Mouse (Mus musculus): ENCODE data around the gene Rnf41. TPM values are rescaled to one million over a fixed set of nuclear protein-coding genes. Genes with fewer than 3 reads are reported as not detected.

The Rnf41 gene
- total RNA-seq, 2 experiments from 2014 or later: 76.7 to 78.6 TPM

DNA sequence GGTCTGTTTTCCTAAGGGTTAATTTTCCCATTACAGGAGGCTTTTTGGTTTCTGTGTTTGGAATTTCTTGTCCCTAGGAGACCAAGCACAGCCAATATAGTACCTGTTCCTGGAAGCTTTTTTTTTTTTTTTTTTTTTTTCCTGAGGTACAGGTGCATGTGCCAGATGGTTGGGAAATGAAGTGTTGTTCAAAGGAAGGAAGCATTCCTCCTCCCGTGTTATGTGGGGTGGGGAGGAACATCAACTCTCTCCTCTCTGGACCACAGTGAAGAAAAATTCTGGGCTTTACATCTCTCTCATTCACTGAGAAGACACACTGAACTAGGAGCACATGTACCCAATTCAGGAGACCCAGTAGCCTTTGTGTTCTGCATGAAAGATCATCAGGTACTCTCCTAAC lies 1.6 kb downstream of the Rnf41 start:
- intact Hi-C loops (cut with DNase I): no loop called here

DNA sequence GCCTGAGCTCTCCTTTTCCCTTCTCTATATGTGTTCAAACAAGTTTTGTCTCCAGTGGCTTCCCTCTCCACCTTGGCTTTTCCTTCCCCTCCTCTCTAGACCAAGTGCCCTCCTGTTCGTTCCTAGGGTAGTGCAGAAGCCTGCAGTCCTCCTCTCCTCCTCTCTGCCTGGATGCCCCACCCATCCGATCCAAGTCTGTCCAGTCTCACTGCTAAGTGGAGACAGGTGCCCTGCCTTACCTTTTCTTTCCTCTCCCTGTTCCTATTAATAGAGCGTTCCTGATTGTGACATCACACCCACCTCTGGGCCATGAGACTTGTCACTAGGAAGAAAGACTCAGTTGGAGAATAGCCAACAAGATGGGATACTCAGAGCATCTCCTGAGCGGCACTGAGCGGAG lies 3.4 kb downstream of the Rnf41 start:
- no peak for DNase-seq (ENCODE audit: low spot score in 2 of 2)
- intact Hi-C loops (cut with DNase I): no loop called here

More for the DNA sequence above, 1.6 kb downstream of the Rnf41 start:
- DNase-seq (ENCODE audit: low spot score in 2 of 2): no peak

DNA sequence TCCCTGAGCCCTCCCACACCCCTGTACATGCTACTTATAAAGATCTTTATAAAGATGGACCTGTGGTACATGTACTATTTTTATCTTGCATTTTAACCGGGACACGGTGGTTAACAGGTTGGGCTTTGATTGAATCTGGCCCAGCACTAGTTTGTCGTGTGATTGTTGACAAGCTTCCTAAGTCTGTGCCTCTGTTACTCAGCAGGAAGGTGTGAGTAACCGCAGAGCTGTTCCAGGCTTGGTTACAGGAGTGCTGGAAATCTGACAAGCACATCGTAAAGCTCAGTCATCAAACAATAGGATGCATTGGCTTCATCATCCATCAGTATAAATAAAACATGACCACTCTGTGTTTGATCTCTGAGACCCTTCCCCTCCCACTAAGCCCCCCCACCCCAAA lies 11.0 kb downstream of the Rnf41 start:
- no peak for DNase-seq (ENCODE audit: low spot score in 2 of 2)
- intact Hi-C loops (cut with DNase I): no loop called here

DNA sequence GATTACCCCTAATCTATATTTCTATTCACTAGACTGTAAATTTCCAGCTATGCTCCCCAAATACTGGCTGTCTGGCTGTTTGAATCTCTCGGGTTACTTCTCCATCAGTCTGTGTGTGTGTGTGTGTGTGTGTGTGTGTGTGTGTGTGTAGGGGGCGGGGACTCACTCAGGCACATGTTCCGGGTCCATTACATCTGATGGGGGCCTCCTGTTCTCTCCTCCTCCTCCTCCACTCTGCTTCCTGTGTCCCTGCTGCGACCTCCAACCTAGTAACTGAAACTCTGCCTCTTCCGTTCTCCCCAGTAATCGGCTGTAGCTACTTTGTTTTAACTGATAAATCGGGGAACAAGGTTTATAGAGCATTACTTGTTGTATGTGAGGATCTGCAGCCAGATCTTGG lies 13.1 kb downstream of the Rnf41 start:
- intact Hi-C loops (cut with DNase I): no loop called here

DNA sequence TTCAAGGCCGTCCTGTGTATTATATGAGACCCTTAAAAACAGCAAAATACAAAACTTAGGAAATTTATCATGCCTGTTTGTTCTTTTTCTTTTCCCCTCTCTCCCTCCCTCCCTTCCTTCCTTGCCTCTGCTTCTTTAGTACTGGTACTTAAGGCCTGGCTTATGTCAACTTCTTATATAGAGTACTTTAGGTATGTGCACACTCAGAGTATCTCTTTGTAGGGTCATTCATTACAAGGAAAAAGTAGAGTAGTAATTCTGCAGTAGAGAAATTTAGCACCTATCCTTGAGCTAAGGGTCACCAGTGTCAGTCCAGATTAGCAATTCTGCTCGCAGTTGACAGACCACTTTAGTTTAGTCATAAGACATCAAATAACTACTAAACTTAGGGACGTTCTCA lies 13.8 kb downstream of the Rnf41 start:
- DNase-seq (ENCODE audit: low spot score in 2 of 2): no peak
- intact Hi-C loops (cut with DNase I): no loop called here

More for the DNA sequence above, 13.1 kb downstream of the Rnf41 start:
- no peak for DNase-seq (ENCODE audit: low spot score in 2 of 2)

DNA sequence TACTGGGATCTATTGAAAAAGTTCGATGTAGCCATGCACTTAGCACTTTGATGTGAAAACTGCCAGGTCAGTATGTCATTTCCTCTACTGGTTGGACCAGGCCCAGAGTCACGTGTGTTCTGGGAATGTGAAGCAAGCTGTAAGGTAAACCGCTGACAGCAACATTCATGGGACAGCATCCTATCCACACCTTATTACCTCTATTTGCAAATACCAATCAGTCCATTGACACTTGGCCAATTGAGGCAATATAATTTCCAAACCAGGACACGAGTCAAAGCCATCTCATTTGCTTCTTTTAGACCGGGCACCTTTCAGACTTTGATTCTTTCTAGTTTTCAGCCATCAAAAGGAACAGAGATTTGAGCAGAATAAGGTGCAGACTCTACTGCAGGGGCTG lies 17.6 kb downstream of the Rnf41 start:
- intact Hi-C loops (cut with DNase I): no loop called here
- no peak for DNase-seq (ENCODE audit: low spot score in 2 of 2)

DNA sequence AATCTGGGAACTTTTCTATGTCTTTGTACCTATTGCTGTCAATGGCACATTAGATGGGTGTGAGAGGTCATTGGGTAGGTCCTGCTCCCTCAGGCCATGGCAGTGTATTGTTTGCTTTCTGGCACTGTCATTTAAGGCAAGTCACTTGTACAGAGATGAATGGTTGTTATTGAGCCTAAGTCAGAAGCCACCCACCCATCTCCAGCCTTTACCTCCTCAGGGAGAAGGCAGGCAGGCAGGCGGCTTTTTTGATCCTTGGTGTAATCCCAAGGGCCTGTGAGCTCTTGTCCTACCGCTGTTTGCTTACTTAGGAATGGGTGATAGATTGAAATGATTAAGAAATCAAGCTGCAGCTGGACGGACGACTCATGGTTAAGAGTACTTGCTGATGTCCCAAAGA lies 18.0 kb downstream of the Rnf41 start:
- DNase-seq (ENCODE audit: low spot score in 2 of 2): no peak
- intact Hi-C loops (cut with DNase I): no loop called here

DNA sequence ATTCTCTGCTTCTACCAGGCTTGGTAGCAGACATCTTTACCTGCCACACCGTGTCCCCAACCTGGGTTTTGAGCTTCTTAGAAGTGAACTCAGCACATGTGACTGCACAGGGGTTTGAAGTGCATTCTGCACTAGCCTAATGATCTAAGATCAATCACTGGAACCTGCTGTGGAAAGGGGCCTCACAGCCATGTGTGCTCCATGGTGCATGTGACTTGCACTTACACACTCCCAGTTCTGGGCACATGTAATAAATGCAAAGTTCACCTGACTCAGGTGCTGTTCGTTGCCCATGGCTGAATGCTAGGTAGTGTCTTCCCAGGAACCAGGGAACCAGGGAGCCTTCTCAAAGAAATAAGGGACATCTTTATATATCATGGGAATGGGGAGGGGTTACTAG lies 22.0 kb downstream of the Rnf41 start:
- intact Hi-C loops (cut with DNase I): no loop called here
- no peak for DNase-seq (ENCODE audit: low spot score in 2 of 2)

DNA sequence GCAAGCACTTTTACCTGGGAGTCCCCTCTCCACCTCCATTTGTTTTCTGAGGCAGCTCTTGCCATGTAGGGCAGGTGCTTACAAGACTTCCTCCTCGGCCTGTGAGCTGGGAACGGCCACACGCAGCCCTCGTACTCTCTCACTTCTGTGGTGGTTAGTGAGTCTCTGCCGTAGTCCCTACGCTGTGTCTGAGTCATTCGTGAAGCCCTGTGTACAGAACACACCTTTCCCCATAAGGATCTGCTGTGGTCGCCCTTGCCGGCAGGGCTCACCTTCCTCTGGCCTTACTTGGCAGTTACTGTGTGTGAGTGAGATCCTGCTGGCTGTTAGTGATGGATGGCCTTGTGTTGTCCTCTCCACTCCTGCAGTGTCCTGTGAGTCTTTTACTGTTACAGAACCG lies 23.2 kb downstream of the Rnf41 start:
- no peak for DNase-seq (ENCODE audit: low spot score in 2 of 2)
- intact Hi-C loops (cut with DNase I): no loop called here

DNA sequence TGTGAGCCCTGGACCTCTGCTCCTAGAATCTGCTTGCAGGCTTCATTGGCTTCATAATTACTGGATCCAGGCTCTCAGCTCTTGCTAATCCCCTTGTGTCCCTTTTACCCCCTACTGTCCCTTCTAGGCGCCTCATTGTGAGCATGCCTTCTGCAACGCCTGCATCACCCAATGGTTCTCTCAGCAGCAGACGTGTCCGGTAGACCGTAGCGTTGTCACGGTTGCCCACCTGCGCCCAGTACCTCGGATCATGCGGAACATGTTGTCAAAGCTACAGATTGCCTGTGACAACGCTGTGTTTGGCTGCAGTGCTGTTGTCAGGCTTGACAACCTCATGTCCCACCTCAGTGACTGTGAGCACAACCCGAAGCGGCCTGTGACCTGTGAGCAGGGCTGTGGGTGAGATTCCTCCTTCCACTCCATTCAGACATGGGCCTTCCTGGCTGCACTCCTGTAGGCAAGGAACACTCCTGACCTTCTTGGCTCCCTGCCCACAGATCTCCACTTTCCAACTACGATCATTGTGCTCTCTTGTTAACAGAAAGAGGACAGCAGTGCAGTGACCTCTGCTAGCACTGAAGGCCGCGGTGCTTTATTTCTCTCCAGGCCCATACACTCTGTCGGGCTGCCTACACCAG lies 23.8 kb downstream of the Rnf41 start:
- DNase-seq (ENCODE audit: low spot score in 2 of 2): no peak

DNA sequence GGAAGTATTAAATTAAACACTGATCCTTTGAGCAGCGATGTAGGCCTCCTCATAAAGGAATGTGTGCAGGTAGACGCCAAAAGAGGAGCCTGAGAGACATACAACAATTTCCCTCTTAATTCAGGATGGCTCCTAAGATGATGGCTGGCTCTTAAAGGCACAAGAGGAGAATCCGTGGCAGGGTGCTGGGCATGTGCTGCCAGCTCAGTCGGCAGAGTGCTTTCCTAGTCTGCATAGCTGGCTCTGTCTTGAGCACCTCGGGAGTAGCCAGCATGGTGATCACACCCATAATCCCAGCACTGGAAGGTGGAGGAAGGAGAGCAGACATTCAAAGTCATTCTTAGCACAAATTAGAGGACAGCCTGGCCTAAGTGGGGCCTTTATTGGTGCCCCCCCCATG lies 24.4 kb downstream of the Rnf41 start:
- intact Hi-C loops (cut with DNase I): no loop called here
- no peak for DNase-seq (ENCODE audit: low spot score in 2 of 2)

More for the DNA sequence above, 23.8 kb downstream of the Rnf41 start:
- intact Hi-C loops (cut with DNase I): no loop called here

DNA sequence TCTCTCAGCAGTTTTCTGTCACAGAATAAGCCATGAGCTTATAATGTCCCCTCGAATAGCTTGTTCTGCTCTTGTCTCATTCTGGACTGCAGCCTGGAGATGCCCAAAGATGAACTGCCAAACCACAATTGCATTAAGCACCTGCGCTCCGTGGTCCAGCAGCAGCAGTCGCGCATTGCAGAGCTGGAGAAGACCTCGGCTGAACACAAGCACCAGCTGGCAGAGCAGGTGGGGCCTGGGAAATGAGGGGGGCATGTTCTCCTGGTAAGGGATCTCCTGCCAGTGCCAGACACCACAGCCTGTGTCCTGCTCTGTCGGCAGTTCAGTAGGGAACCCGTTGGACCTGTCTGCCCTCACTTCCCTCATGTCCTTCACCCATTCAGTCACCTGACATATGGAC lies 24.9 kb downstream of the Rnf41 start:
- intact Hi-C loops (cut with DNase I): no loop called here
- DNase-seq (ENCODE audit: low spot score in 2 of 2): no peak

DNA sequence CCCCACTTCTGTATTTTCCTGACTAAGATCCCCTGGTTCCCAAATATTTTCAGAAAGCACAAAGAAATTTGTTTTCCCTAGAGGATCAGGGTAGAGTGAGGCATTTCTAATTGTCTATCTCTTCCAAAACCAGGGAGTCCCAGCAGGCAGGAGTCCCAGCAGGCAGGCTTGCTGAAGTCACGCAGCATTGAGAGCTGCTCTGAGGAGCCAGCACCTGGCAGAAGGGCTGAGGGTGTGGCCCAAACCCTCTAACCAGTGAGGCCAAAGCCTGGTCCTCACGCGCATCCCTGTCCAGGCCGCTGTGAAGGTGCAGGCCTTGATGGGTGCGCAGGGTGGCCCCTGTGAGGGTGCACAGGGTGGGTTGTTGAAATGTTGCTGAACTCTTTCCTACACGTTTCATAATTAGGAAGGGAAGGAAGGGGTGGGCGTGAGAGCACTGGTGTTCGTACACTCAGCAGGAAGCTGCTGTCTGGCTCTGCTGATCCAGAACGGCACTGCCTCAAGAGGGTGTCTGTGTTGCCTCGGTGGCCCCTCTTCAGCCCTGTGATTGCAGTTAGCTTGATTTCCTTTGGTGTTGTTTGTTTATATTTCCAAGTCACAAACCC lies 27.3 kb downstream of the Rnf41 start:
- intact Hi-C loops (cut with DNase I): no loop called here
- peak; percentile 34 to 39 for DNase-seq (ENCODE audit: low spot score in 2 of 2)

DNA sequence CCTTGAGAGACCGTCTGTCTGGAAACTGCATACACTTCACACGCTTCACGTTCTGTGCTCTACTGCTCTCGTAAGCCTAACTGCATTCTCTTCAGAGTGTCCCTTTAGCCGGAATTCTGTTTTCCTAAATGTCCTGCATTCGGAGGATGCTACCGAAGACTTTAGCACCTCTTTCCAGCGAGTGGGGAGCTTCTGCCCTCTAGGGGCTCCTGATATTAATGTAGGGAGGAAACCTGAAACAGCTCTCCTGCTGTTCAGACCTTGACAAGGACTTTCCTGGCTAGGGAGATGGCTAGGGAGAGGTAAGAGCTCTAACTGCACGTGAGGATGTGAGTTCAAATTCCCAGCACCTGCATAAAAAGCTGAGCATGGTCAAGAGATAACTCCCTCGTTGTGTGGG lies 28.9 kb downstream of the Rnf41 start:
- DNase-seq (ENCODE audit: low spot score in 2 of 2): no peak
- intact Hi-C loops (cut with DNase I): no loop called here

DNA sequence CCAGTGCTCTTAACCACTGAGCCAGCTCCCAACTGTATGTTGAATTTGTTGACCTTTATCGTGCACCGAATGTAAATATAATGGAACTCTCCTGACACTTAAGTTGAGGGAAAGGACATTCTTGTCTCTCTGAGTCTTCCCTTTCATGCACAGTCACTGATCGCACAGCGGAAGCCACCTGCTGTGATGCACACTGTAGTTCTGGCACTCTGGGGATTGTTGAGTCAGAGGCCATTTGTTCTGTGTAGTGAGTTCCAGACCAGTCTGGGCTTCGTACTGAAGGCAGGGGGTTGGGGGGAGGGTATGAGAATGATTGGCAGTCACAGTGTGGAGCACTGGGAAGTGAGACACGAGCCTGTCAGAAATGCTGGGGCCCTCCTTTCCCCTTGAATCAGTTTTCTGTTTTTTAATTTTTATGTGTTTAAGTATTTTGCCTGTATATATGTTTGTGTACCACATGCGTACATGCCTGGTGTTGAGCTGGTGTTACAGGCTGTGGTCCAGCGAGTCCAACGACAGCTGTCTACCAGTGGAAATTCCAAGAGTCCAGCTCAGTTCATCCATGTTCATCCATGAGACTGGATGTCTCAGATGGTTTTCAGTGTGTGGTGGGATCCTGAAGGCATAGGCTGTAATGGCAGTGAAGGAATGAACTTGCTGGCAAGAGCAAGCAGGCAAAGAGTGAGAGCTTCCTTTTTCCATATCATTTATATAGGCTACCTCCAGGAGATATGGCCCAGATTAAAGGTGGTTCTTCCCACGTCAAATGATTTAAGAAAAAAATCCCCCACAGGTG lies 30.1 kb downstream of the Rnf41 start:
- intact Hi-C loops (cut with DNase I): no loop called here

DNA sequence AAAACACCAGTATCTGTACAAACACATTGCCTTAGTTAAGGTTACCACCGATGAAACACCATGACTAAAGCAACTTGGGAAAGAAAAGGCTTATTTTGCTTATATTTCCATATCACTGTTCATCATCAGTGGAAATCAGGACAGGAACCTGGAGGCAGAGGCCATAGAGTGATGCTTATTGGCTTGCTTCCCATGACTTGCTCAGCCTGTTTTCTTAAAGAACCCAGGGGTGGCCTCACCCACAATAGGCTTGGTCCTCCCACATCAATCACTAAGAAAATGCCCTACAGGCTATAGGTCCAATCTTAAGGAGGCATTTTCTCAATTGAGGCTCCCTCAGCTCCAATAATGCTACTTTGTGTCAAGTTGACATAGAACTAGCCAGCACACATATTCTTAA lies 31.3 kb downstream of the Rnf41 start:
- no peak for DNase-seq (ENCODE audit: low spot score in 2 of 2)
- intact Hi-C loops (cut with DNase I): no loop called here

More for the DNA sequence above, 30.1 kb downstream of the Rnf41 start:
- no peak for DNase-seq (ENCODE audit: low spot score in 2 of 2)

DNA sequence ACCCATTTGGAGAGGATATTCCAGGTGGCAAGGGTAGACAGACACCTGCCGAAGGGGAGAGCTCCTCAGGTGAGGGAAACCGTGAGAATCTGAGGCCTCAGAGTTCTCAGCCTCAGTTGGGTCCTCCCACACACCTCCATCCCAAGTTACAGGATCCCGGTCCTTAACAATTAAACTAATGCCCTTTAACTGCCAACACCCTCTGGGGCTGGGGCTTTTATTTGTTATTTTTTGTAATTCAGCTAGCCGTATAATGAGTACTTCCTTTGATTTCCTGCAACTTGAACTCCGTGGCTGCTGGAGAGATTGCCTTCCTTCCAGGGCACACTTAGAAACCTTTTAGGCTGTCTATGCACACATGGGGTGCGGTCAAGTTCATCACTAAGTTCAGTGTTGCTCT lies 32.9 kb downstream of the Rnf41 start:
- no peak for DNase-seq (ENCODE audit: low spot score in 2 of 2)
- intact Hi-C loops (cut with DNase I): no loop called here

DNA sequence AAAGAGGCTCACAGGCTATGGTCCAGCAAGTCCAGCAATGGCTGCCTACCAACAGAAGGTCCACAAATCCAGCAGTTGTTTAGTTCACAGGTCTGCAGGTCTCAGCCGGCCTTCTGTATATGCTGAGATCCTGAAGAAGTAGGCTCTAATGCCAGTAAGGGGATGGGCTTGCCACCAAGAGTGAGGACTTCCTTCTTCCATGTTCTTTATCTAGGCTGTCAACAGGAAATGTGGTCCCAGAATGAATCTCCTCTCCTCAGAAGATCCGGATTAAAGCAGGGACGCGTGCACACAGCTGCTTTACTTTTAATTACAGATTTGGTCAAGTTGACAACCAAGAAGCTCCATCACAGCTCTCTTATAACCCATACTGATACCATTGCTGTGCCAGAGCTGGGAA lies 34.0 kb downstream of the Rnf41 start:
- intact Hi-C loops (cut with DNase I): no loop called here
- DNase-seq (ENCODE audit: low spot score in 2 of 2): no peak

DNA sequence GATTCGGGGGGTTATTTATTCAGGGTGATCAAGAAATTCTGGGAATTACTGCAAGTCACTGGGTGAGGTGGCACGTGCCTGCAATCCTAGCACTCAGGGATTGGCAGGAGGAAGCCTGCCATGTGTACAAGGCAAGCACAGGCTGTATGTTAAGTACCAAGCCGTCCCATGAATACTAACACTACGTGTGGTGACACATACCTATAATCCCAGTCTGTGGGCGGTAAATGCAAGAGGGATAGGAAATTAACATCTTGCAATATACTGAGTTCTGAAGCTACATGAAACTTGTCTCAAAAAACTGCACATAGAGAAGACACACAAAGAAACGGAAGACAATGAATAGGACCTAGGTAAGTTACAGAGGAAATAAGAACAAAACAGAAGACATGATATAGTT lies 39.6 kb downstream of the Rnf41 start:
- intact Hi-C loops (cut with DNase I): loop anchor here (10.0 kb wide), 1 partner anchor 356 kb away; the partner anchor contains the start of gene Baz2a
- DNase-seq (ENCODE audit: low spot score in 2 of 2): no peak

DNA sequence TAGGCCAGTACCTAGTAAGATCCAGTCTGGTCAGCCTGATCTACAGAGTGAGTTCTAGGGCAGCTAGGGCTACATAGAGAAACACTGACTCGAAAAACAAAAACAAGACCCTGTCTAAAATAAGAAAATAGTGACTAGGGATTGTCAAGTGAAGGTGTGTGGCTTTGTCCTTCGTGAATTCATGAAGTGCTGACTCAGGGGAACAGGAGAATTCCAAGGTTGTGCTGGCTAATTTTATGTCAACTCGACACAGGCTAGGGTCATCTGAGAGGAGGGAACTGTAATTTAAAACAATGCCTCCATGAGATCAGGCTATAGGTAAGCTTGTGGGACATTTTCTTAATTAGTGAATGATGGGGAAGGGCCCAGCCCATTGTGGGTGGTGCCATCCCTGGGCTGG lies 43.0 kb downstream of the Rnf41 start:
- intact Hi-C loops (cut with DNase I): loop anchor here (10.0 kb wide), 1 partner anchor 360 kb away; the partner anchor contains the start of gene Baz2a
- no peak for DNase-seq (ENCODE audit: low spot score in 2 of 2)

DNA sequence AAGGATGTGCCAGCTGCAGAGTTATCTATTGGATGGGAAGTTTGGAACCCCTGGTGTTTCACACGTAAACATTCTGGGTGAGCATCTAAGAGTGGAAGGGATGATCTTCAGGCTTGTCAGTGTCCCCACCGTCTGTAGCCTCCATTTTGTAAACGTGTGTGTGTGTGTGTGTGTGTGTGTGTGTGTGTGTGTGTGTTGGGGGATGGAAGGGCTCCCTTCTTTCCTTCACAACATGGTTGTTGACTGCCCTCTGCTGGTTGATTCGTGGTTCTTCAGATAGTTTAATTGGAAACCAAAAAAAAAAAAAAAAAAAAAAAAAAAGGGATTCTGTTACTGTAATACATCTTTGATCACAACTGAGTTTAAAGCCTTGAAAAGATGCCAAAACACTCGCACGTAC lies 43.8 kb downstream of the Rnf41 start:
- intact Hi-C loops (cut with DNase I): loop anchor here (5.0 to 10.0 kb wide), 2 partner anchors 88 to 360 kb away; partner anchors contain the start of genes Baz2a and Coq10a
- DNase-seq (ENCODE audit: low spot score in 2 of 2): peak; percentile 64 to 81
